Mouse (Mus musculus): Measurements from ENCODE around the gene 2010111I01Rik.

DNA sequence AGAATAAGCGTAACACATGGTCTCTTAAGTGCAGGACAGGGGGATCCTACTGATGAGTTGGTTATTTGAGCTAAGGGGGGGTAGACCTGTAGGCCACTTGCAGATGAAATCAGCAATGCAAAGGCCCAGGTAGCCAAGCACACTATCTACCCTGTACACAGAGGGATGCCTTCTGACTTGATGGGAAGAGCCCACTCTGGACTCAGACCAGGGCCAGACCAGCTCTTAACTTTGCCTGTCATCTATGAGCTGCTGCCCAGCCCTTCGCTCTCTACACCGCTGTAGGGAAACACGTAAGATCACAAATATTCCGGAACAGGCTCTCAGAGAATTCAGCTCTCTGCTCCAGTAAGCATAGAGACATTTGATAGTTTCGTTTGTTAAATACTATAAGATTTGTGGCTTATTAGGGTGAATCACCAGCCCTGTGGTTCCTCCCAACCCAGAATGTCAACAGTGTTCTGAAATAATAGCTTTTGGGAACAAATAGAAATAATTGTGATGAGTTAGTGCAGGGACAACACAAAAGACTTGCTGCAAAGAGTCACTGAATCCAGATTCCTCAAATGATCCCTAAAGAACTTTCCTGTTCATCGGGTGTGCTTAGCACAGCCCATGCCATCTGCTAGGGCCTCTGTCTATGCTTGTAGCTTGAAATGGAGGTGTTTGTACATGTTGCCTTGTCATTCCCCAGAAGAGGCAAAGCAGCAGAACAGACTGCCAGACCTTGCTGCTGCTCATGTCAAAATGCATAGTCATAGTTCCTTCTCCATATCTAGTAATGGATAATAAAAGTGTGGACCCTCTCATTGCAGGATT lies 123.4 kb downstream of the 2010111I01Rik start:
- TF ChIP-seq CTCF (IDR thresholded peaks at IDR 0.05; ENCODE audit: low read depth) (no peak), EP300 (IDR thresholded peaks at IDR 0.05; ENCODE audit: low read depth) (no peak)

Measured in liver, embryonic 14.5 days (tissue).